Mouse (Mus musculus): Measurements from ENCODE around the gene Col4a2.

Col4a2 gene

DNA sequence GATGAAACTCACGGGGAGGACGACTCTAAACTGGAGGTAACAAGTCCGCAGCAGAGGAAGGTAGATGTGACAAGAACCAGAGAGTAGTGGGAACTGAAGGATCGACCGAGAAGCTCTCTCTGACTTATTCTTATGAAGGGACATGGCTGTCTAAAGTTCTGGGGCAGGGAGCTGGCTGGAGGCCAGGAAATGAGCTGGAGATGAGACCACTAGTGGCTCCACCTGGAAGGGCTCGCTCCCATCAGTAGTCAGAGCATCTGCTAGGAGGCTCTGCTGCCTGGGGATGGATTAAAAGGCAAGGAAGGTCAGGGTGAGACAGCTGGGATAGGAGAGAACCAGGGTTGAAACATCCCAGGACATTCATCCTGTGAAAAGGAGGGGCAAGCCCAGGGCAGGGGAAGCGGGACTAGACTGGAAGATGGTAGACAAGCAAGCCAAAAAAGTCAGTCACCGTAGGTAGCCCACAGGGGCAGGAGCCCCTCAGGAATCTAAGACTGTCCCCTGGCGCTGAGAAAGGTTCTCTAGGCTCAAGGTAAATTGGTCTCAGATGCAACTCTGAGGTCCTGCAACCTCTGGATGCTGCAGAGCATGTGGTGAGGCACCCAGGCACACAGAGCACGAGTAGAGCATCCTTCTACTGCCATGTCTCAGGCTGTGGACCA lies 16.2 kb upstream of the Col4a2 start:
- no peak for DNase-seq (ENCODE audit: low spot score)

DNA sequence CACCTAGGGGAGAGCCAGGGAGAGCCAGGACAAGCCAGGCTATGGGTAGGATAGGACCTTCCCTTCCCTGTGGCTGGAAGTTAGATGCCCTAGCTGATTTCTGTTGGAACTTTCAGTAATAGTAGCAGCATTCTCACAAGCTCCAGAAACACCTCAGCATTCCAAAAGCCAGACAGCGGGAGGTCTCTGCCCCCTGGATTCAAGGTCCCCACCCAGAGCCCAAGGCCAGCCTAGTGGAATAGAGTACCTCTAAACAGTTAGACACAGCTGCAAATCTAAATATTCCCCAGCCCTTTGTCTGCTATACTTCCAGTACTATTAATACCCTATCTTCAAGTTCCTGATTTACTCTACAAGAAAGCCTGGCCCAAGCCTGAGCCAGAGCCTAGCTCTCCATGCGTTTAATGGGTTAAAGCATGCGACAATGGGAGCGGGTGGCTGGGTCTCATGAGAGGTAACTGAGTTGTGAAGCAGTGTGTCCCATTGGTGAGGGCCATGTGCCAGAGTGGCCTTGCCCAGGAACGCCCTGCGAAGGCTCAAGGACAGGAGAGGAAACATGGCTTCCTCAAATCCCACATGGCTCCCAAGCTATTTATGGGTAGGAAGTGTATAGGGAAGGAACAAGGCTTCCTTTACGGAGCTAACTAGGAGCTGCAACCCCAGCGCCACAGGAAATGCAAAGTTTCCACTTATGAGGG lies 15.3 kb upstream of the Col4a2 start:
- DNase-seq (ENCODE audit: low spot score): no peak

DNA sequence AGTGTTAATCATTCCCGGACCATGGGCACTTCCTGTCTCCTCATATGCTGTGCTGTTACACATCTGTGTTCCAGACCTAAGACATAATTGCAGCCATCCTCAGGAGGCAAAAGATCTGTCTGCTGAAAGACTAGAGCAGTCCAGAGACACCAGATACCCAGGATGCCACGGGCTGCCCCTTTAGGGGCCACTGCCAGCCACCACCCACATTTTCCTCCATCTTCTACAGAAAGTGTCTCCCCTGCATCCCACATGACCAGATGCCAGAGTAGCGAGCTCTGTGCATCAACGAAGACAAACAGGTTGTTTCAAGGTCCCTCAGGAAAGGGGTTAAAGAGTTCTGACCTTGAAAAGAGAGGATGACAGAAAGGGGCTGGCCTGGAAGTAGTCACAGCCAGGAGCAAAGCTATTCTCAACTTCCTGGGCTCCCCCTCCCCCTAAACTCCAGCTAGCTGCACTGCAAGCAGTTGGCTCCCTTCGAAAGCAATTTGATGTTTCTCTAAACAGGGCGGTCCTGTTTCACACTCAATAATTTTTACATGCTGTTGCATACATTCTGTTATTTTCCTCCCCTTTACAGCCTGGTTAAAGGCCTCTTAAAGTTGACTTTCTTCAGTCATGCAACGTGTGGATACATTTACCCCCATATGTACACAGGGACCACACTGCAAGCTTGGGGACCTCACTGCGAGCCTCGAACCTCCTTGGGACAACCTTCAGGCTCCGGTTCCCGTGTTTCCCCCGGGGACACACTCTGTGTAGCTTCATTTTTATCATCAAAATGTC lies 13.9 kb upstream of the Col4a2 start:
- DNase-seq (ENCODE audit: low spot score): no peak

DNA sequence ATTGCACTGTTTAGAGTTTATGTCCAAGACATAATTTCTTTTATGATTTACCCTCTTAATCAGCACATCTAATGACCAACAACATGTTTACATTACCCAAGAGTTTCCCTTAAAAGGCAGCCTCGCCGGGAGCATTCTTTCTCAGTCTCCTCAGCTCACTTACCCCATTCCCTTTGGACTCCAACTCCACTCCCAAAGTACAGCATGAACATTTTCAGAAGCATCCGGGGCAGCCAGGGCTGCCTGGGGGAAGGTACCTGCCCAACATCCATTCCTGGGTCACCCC lies 13.3 kb upstream of the Col4a2 start:
- no peak for DNase-seq (ENCODE audit: low spot score)

DNA sequence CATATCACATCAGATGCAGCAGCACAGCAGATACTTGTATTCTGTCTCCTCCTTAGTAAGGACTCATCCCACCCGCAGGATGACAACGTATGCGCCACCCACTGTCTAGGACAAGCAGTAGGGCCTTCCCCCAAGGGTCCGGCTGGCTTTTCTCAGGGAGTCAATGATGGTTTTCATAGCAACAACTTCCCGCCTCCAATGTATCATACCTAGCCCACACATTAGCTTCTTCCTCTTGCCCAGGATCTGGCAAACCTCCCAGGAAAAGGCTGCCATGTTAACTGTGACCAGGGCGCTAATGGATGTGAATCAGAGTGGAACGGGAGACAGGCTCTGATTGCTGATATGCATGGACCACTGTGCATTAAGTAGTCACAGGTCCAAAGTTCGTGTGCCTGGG lies 12.2 kb upstream of the Col4a2 start:
- DNase-seq (ENCODE audit: low spot score): no peak

DNA sequence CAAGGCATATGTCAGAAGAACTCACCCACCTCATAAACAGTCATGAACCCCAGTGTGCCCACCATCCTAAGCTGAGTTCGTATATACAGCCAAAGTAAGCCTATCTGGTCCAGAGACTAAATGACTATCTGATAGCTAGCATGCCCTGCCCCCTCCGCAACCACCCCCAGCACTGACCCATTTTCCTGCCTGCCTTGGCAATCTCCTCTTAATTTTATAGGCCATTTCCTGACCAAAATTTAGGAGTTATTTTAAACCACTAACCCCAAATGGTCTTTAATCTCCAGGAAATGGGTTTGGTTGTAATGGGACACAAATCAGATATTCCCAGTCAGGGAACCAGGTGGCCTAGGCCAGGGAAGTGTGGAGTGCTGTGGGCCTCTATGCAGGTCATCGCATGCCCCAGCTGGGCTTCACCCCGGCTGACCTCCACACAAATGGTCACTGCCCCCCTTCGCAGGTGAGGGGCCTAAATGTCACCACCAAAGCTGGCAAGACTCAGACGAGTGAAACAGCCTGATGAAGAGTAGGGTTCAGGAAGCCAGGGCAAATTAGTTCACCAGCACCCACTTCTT lies 8.5 kb upstream of the Col4a2 start:
- no peak for DNase-seq (ENCODE audit: low spot score)

DNA sequence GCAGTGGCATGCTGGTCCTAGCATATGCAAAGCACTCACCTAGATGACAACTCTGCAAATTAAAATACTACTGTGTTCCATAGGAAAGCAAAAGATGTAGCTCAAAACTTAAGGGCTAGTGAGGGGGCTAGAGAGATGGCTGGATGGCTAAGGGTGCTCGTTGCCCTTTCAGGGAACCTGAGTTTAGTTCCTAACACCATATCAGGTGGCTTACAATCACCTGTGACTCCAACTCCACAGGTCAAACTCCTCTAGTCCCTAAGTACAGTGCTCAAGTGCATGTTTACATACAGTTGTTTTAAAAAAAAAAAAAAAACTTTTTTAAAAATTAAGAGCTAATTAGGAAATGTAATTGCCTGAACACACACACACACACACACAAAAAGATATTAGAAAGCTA lies 7.1 kb upstream of the Col4a2 start:
- no peak for DNase-seq (ENCODE audit: low spot score)

DNA sequence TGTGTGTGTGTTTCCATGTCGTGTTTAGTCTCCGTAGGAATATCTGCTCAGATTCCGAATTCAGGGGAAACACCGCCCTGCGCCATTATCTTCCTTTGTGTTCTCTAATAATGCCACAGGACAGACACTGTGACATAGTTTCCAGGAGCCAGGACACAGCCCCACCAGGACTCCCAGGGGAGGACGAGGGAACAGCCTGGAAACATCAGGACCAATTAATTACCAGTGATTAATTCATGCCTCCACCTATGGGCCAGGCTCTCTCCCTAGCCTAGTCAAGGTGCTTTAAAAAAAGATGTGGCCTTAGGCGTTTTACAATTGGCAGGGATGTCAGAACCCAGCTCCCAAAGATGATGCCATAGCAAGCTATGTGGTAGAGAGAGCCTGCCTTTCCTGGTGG lies 5.2 kb upstream of the Col4a2 start:
- no peak for DNase-seq (ENCODE audit: low spot score)

DNA sequence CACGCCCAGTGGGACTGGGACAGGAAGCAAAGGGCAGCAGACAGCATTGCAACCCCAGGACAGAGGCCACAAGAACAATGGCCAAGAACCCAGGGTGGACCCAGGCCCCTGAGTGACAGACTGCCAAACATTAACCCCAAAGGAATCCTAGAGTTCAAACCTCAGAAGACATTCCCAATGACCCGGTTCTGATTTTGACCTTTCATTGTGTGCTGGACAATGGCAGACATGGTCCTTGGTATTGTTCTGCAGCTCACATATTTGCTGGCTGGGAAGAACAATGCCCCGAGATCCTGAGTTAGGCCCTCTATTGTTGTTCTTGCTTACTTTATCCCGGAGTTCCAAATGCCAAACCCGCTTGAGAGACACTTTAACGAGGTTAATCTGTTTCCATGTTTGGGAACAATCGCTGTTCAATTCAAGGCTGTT lies 4.0 kb upstream of the Col4a2 start:
- no peak for DNase-seq (ENCODE audit: low spot score)

DNA sequence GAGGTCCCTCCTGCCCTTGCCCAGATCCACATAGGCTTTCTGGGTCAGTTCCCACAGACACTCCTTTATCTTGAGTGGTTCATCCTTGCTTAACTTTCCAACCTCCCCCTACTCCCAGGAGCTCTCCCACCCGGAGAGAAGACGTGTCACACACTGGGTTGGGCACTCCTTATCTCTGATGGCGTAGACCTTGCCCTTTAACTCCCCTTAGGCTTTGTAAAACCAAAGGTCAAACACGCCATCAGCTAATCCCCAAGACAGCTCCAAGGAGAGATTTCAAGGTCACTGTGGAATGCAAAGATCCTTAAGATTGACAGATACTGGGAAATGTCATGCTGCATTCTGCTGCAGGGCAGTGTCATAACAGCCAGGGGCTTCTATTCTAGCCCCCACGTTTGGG lies 3.4 kb upstream of the Col4a2 start:
- DNase-seq (ENCODE audit: low spot score): no peak

DNA sequence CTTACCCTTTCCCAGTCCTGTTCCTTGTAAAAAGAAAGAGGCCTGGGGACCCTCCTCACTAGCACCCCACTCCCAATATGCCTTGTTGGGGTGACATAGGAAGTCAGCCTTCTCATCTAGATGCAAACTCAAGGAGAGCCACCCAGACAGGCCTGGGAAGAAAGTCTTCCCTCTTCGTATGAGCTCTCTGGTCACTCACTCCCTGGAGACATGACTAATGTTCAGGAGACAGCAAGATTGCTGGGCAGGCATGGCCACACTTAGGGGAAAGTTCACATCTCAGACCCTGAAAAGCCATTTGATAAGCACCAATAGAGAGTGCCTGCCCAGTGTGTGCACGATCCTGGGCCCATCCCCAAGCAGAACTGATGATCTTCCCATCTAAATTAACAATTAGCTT lies 2.6 kb upstream of the Col4a2 start:
- DNase-seq (ENCODE audit: low spot score): no peak

DNA sequence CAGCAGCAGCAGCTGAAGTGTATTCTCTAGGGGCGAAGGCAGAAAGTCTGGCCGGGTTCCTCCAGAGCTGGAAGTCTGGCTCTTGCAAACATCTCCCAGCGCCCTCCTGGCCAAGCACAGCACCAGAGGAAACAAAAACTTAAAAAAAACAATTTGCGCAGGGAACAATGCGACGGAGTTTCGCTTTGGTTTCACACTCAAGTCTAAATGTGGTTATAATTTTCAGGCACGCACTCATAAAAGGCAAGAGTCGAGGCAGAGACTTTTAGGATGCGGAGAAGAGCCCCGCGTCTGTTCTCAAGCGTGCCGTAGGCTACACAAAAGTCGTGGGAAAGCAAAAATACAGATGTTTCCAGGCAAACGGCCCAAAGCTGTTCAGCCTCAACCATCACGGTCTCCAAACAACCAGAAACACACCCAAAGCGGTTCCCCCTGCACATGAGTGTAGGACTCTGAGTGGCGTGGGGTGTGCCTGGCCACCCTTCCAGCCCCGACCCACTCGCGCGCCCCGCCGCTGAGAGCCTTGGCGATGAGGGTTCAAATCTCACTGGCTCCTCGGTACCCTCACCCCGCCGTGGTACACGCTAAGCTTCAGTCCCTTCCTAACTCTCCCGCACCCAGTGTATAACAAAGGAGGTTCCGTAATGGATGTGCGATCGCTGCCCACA lies 790 bp upstream of the Col4a2 start:
- DNase-seq (ENCODE audit: low spot score): no peak

DNA sequence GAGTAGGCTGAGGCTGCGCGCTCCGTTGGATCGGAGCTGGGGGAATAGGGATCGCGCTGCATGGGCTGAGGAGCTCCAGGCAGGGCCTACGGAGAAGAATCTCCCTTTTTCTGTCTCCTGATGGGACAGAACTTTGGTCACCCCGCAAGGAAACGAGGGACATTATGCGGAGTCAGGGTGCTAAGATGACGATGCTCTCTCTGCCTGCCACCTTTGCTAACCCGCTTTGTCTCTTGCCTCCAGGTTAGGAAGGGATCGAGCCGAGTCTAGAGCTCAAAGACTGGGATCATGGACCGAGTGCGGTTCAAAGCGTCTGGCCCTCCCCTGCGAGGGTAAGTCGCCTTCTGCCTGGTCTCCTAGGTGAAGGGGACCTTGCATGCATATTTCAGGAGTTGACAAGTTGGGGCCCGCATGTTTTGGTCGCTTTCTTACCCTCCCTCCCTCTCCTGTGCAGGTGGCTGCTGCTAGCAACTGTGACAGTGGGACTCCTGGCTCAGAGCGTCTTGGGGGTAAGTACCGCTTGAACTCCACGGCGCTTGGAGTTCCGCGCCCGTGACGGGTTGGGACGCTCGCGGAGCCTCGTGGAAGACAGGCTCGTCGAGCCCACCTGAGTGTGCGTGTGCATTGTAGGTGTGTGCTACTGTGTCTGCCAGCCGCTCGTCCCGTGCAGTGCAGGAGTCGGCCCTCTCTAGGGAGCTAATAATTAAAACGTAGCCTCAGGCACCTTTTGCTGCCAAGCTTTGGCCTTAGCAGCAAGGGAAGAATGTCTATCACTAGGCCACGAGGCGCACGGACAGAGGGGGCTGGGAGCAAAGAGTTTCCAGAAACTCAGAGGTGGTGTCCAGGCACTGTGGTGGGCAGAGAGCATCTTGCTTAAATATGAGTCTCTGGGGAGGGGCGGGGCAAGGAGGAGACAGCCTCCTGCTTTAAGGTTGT lies 839 bp downstream of the Col4a2 start:
- no peak for DNase-seq (ENCODE audit: low spot score)

DNA sequence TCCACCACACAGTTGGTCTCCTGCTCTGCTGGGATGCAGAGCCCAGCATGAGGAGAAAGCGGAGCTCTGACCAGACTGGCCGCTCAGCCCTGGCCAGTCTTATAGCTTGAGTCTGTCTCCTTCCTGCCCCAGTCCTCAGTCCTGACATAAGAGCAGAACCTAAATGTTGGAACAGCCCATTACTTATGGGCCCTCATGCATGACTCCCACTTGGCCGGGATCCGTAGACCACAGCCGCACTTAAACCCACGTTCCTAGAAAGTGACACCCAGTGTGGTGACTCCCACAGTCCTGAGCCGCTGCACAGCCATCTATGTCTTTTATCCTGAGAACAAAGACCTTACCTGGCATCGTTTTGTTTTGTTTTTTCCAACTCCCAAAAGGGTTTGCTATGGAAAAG lies 2.0 kb downstream of the Col4a2 start:
- DNase-seq (ENCODE audit: low spot score): no peak

DNA sequence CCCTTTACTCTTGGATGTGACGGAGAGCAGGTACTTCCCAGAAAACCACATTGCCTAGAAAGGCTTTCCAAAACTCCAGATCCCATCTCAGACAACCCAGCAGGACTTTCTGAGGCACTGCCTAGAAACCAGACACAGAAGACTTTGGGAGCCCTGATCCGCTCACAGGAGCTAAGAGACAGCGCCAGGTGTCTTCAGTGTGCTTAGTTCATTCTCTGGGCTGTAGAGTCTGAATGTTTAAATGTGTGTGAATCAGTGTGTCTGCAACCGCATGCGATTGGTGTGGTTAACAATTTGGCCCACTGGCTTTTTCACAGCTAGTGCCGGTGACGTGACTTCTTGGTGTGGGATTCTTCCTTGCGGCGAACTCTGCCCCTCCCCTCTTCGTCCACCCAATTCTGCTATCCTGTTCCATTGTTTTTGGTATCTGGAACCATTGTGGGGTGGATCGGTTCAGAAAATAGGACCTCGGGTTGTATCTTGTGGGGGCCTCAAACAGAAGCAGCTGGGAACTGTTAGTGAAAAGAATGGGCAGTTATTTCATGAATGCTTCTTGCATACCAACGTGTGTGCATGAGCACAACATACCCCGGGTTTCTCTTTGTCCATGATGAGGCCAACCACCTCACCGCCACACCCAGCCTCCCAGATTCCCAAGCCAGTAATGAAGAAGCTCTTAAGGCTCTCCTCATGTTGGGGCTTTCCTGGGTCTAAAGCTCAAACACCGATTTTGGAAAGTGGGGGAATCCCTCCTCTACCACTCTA lies 2.8 kb downstream of the Col4a2 start:
- DNase-seq (ENCODE audit: low spot score): no peak

DNA sequence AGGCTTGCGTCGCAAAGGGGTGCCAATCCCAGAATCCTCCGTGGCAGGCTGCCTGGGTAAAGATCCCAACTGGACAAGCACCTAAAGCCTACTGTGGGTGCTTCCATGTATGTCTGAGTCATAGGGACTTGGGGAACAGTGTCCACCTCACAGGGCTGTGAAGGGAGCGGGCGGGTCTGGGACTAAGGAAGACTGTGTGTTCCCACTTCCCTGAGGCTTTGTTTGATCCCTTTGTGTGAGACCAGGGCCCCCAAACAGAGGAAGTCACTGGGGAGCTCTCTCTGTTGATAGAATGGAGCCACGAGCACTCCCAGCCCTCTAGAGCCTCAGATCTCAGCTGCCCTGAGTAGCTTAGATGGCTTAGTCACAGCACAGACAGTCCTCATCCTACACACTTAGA lies 3.5 kb downstream of the Col4a2 start:
- no peak for DNase-seq (ENCODE audit: low spot score)

DNA sequence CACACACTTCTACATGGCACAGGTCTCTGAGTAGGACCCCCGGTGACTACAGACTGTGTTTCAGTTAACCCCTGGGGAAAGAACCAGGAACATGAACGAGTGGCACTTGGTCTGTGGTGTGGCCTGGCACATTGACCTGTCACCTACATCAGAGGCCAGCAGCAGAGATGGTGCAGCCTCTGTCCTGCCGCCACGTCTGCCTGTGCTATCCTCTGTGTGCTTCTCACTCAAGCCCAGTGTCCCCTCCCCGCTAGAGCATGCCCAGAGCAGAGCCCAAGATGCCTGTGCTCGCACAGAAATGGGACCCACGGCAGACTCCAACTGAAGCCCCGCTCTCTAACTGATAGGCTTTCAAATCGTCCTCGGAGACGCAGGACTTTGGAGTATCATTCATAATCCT lies 6.8 kb downstream of the Col4a2 start:
- no peak for DNase-seq (ENCODE audit: low spot score)

DNA sequence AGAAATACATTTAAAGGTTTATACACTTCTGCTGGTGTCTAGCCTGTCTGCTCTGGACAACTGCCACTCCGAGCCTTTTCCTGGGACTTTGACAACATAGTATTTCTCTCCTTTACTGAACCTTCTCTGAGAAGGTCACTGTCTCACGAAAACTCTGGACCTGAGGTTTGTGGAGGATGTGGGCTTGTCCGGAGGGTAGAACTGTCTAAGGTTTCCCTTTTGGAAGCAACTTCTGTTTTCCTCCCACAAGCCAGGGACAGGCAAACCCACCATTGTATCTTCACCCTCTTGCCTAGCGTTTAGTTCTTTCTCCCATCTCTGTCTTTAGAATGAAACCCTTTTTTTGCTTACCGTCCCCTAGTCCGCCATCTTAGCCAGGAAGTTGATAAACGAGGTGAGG lies 9.2 kb downstream of the Col4a2 start:
- DNase-seq (ENCODE audit: low spot score): no peak

DNA sequence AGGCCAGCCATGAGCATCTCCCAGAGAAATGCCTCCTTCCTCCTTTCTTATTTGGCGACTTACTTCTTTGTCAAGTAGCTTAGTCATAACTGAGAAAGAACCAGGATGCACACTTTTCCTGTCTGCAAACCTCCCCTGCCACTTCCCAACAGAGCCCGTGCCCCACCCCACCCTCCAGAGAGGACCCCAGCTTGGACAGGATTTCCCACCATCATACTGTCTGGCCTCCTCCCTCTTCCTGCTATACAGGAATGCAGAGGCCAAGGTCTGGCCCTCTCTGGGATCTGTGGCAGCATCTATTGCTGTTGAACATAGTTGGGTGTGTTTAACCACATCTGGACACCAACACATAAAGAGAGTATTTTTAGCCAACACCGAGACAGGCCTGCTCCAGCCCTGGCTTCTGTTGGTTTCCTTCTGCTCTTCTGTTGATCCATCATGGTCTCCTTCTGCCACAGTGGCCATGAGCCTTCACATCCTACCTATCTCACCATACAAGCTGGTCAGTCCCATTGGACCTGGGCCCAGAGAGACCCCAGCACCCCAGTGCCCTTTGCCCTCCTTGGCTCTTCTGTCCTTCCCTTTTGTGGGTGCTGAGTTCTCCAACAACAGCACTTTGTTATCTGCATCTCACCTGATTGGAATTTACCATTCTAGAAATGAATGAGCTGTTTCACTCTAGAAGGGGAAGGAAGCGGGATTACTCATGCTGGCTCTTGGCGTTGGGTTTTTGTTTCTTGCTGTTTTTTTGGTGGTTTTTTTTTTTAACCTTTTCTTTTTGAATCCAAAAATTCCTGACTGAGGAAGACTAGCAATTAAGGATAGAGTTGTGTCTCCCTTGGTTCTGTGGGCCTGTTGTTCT lies 10.3 kb downstream of the Col4a2 start:
- DNase-seq (ENCODE audit: low spot score): no peak

DNA sequence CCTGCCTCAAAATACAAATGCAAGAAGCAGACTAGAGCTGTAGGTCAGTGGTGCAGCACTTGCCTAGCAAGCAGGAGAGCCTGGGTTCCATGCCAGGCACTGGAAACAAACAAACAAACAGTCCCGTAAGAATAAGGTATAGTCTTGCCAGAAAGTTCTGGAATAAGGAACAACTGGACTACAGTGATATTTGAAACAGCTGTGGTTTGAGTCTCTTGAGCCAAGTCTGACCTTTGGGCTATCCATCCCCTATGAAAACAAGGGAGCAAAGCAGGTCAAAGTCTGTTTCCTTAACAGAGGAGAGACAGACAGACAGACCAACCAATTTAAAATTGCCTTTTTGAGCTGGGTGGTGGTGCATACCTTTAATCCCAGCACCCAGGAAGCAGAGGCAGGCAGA lies 11.1 kb downstream of the Col4a2 start:
- DNase-seq (ENCODE audit: low spot score): no peak

Data from ovary, adult 18-20 months (tissue).